Mouse (Mus musculus) kidney, adult 2 months (tissue): ENCODE data around the gene Tfdp2.

Source experiments
- CTCF ChIP-seq: fragments of 200-500 bp; conservative IDR thresholded peaks from 2 replicates; pipeline ENCODE4 v1.5.1; 2011; ENCODE audit warnings: low read depth, mild to moderate bottlenecking, control low read depth, low read length, moderate library complexity, mixed read lengths; ENCODE audit not compliant: insufficient read depth, insufficient read length
- POLR2A ChIP-seq: fragments of 200-500 bp; IDR thresholded peaks from one replicate; pipeline ENCODE4 v1.6.1; 2011; ENCODE audit warnings: low read depth, low read length, control low read depth

DNA sequence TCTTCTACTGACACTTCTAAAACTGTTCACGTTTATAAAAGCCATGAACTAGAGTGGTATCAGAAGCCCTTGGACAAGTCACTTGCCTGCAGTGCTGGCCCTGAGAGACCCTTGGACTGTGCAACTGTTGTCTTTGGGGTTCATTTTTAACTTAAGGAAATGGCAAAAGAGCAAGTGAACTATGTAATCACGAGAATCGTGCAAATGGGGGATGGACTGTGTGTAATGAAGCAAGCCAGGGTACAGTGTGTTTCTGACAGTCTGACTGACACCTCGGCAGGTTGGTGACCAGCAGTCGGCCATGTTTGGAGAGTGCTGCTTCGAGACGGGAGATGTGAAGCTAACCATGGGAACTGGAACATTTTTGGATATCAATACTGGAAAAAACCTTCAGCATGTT lies 43.3 kb upstream of the Tfdp2 start:
- no peak for TF ChIP-seq POLR2A
- TF ChIP-seq CTCF, result no peak
